Mouse (Mus musculus) frontal cortex, postnatal 10 days (tissue): Measurements from ENCODE around the gene Kctd10.
A peak's percentile ranks its signal among the peaks of the same experiment; 100 is the strongest.

ENCODE experiments used
- DNase-seq, 2 experiments: peaks; one replicate each; pipeline ENCODE4 v3.0.0; 2022; ENCODE audit warnings: low spot score in 2 of 2, mixed read lengths in 1 of 2

Gene Kctd10

DNA sequence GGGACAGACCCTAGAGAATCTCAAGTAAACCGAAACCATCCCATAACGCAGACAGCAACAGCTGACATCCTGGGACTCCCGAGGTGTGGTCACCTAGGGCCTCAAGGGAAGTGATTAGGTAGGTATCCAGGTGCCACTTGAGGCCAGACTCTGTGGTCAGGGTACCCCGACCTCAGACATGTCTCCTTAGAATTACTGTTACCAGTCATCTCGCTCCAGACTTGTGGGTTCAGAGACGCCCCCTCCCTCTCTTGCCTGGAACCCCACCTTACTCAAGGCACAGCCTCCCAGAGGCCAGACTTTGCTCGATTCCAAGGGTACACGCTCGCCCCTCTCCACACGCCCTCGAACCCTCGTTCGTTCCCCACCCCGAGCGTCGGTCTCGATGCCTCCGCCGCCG, 545 bp downstream of the Kctd10 start:
- no peak for DNase-seq

DNA sequence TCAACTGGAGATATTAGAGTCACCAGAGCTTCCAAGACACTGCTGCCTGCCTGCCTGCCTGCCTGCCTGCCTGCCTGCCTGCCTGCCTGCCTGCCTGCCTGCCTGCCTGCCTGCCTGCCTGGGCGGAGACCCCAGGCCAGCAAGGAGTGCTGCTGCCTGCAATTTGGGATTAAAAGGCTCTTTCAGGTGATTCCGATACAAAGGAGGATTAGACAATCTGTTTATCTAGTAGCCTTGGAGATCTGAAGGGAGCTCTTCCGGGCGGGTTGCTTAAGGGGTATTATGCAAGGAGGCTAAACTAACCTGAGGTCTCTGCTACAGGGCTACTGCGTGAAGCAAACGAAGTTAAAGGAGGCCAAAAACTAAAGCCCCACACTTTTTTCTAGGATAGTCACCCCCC, 1.4 kb downstream of the Kctd10 start:
- DNase-seq = no peak

DNA sequence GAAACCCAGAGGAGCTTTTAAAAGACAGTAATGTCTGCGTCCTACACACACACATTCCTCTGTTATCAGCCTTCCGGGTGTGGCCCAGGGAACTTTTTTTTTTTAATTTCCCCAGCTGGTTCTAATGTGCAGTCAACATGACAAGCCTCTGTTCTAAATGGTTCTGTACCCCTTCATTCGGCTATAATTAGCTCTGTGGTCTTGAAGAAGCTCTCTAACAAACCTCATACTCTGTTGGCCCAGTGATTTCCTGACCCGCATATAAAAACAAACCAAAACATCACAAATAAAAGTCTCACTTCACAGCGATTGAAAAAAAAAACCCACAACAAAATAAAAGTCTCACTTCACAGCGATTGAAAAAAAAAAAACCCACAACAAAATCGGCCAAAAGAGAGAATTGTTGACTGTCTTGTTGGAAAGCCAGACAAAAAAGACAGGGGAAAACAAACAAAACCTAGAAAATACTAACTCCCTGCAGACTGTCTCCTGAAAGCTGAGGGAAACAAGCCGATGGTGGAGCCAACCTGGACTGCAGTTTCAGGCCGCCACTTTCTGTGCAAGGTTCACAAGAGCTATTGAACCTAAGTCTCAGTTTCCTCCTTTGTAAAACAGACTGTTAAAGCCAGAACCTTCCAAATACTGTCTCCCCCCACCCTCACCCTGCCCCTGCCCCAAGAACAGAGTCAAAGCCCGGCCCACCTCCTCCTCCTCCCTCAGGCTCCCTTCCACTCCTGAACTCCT, 2.0 kb downstream of the Kctd10 start:
- DNase-seq = no peak

DNA sequence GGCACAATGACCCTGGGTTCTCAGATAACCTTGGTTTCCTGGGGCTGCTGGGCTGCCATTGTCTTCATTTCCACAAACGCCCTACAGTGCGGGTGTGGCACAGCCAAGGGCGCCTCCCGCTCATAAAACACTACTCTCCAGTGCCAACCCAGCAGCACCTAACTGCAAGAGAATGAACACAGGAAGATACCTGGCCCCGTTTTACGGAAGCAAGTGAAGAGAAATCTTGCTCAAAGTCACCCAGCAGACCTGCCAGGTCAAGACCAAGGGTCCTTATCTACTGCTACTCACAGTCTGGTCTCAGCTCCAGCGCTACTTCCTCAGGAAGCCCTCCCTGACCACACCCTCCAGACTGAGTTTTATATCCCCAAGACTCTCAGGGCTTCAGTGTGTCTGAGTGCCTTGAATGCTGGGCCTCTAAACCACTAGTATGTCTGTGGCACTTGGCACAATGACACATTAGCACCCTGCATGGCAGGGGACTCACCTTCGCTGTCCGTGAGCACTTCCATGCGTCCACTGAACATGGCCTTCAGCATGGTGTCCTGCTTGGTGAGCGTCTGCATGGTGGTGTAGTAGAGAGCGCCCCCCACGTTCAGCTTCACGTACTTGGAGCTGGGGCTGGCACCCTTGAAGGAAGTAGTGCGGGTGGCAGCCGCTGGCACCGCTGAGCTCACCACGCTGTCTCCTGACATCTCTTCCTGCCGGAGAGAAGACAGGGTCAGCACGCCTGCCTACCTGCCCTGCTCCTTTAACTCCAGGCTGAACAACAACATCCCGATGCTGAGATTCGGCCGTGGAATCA, 5.7 kb downstream of the Kctd10 start:
- no peak for DNase-seq

DNA sequence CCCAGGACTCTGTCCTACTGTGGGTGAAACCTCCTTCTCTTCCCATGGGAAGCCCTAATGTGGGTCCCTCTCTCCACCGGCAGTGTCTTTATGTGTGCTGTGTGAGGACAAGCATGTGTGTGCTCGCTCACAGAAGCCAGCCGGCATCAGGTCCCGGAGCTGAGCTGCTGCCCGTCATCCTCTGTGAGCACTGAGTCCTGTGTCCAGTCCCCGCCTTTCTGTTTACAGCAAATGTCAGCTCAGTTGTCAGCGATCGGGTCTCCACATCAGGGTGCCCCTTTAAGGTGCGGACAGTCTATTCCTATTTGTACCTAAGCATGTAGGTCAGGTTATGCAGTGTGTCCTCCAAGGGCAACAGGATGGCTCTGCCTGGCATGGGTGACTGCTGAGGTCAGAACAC, 6.7 kb downstream of the Kctd10 start:
- DNase-seq = no peak

DNA sequence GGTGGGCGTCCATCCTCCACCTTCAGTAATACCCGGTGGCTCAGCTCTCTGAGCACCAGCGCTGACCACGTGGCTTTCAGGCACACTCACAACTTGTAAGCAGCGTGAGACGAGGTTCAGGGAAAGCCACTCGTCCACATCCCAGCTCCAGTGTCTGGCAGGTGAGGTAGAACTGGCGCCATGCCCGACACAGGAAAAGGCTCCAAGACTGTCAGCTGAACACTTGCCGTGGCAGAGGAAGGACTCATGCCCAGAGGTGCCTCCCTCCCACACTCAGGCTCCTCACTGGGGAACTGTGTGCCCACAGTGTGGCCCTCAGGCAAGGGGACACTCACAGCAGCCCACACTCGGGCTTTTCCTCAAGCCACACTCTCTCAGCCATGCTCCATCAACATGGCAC, 7.1 kb downstream of the Kctd10 start:
- no peak for DNase-seq

DNA sequence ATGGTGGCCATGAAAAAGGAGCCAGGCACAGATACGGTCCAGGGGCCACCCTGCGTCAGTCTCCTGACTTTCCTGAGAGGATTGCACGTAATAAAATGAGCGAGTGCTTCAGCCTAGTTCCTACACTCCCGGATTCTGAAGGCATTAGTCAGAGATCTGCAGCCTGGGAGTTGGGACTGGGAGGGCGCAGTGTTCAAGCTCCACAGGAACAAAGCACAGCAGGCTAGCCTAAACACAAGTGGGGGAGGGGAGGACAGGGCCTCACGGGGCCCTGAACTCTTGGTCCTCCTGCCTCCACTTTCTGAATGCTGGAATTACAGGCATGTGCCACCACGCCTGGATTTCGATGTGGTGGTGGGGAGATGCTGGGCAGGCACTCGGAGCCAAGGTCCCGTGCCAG, 7.7 kb downstream of the Kctd10 start:
- no peak for DNase-seq

DNA sequence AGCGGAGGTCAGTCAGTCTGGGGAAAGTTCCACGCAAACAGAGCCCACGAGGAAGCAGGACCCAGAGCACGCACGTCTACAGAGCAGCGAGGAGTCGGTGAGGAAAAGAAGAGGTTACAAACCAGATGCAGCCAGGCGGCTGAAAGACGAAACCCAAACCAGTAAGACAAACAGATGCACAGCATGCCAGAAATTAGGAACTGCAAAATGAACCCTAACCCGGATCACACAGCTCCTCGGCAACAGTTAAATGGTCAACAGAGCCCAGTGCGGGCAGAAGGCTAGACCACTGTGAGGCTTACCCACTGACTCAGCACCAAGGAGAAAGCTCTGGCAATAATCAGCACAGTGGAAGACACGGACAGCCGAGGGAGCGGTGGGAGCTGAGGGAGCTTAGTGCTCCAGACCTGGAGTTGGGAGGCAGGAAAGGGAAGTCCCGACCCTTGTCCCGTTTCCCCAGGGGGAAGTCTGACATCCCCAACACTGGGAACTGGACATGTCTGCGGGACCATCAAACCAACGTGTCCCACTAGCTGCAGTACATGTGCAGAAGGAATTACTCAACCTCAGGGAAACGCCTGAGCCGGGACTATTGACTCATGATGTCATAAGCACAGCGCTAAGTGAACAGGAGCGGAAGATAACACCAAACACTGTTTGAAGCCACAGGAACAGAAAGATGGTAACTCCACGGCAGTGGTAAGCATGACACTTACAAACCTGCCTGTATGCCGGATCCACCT, 8.4 kb downstream of the Kctd10 start:
- no peak for DNase-seq

DNA sequence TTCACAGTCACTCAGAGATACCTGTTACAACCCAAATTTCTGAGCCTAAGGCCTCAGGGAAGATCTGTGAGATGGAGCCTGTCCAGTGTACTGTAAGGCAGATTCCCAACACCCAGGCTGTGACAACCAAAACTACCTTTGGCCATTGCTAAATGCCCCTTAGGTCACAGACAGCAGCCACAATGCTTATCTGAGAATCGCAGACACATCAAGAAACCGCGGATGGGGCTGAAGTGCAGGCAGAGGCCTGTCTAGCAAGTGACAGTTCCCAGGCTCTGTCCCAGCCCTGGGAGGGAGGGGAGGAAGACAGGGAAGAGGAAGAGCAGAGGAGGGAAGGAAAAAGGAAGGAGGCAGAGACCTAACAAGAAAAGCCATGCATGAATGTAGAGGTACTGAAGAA, 9.0 kb downstream of the Kctd10 start:
- no peak for DNase-seq

DNA sequence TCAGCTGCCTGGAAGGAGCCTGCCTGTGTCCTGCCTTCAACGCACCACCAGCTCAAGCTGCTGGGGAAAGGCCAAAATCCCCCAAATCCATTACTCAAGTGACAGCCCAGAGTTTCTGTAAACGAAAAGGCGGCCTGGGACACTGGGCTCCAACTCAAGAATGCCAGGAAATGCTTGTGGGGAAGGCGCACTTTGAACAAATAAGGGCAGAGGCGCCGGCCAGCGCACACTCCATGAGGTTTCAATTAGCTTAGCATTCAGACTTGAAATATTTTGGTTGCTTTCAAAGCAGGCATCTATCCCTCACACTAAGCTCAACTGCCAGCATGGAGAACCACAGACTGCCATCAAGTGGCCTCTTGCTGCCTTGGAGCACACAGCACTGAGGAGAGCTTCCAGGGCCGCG, 9.9 kb downstream of the Kctd10 start:
- no peak for DNase-seq

DNA sequence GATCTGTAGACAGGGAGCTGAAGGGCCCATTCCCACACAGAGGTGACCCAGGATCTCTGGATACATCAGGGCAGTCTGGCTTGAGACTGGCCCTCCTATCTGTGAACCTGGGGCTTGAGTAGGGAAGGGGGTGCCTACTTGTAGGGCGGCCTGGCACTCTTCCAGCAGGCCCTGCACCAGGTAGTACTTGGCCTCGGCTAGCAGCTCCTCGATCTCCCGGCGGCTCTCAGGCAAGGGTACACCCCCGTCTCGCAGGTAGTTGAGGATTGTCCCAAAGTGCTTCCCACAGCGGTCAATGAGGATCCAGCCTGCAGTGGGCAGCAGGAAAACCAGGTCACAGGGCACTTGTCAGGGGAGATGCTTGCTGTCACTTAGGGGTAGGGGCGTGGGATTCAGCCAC, 10.4 kb downstream of the Kctd10 start:
- DNase-seq = no peak

DNA sequence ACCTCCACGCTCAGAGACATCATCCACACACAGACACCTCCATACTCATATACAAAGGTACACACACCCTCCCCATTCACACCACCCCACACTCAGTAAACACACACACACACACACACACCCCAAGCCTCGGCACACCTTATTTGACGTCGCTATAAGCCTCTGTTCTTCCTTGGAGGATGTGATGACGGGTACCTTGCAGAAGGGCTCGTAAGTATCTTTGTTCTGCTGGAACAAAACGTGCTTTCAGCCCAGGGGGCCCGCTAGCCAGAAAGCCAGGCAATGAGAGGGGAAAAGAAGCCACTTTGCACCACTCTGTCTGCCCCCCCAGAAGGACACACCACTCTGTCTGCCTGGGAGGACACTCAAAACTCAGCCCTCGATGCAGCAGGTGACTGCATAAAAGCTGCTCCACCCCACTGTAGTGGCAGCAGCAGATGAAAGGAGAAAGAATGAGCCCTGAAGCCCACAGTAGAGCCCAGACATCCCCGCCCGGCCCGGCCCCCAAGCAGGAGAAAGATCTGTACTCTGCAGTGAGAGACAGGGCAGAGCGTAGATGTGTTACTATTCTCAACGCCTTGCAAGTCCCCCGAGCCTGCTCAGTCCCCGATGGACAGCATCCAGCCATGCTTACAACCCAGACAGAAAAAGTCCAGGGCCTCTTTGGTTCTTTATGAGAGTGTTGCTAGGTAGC, 11.4 kb downstream of the Kctd10 start:
- DNase-seq = no peak

DNA sequence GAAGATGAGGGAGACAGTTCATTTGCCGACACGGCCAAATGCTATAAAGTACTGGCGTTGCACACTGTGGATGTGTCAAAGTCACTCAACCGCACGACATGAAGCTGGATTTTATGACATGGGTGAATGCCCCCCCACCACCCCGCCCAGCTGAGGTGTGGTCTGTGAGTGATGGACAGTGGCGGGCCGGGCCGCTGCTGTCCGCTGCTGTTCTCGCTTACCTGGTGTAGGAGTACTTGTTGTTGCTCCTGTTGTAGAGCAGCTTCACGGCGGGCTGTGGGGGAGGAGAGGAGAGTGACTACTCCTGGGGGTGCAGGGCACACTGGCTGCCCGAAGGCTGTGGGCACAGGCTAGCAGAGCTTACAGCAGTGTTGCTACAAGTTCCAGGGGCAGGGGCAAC, 12.2 kb downstream of the Kctd10 start:
- no peak for DNase-seq

DNA sequence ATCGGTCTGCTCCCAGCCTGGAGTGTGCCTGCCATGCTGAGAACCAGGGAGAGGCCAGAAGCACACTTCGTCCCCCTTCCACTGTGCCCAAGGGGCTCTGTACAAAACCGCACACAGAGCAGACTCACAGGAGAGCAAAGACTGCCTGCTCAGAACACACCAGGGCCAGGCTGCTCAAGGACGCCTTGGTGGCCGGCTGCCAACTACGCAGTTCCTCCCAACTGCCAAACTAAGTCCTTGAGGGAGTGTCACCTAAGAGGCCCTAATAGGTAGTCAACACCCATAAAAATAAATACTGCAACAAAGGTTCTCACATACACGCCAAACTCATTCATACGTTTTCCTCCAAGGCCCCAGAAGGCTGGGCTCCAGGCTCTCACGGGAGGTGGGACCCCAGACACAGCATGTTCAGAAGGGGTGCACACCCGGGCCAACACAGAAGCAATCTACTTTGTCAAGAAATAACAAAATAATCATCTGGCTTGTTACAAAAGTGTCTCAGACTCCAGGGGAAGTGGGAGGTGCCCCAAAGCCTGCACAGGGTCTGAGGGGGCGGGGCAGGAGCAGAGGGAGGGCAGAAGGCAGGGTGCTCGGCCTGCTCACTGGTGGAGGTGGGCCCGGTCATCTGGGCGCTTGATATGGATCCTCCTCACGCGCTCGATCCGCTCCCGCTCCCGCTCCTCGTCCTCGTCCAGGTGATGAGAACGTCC, 15.1 kb downstream of the Kctd10 start:
- no peak for DNase-seq

DNA sequence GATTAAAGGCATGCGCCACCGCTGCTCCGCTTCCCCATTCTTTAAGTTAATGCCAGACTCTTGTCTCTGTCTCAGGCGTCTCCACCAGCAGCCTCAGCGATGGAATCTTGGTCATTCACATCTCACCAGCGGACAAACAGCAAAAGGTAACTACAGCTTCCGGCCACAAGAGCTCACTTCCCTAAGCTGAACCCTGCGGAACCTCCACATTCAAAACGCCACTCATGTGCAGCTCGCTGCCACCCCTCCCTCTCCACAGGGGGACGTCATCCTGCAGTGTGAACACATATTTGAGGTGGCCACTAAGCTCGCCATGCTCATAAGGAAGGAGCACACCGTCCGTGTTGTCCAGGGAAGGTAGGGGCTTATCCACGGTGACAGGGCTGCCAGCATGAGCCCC, 19.3 kb downstream of the Kctd10 start:
- no peak for DNase-seq

DNA sequence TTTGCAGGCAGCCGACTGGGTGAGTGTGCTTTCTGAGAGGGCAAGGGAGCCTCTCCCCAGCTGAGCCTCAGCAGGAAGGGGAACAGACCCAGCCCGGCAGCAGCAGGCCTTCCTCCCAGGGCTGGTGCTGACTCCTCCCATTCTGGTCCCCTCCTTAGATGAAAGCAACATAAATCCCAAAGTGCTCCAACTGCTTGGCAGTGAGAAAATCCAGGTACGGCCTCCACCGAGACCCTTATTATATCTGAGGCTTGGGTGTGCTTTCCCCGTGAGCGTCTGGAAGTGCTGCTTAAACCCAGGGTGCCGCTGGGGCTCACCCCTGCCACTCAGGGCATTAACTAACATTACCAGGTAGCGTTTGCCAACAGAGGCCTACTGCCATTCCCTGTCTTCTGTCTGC, 20.7 kb downstream of the Kctd10 start:
- DNase-seq = no peak

DNA sequence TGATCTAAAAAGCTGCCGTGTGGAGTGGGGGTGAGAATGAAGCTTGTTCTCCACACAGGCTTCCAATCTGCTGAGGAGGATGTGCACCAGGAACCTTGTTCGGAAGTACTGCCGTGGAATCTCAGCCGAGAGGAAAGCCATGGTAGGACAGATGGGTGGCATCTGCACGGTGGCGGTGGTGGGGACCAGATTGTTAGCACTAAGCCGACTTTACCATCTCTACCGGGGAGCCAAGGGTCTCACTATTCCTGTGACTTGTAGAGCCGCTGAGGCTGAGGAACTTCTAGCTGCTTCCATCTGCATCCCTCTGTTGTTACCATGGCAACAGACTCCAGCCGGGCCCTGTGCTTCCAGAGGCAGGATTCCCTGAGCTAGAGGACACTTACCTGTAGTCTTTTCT, 21.5 kb downstream of the Kctd10 start:
- no peak for DNase-seq

DNA sequence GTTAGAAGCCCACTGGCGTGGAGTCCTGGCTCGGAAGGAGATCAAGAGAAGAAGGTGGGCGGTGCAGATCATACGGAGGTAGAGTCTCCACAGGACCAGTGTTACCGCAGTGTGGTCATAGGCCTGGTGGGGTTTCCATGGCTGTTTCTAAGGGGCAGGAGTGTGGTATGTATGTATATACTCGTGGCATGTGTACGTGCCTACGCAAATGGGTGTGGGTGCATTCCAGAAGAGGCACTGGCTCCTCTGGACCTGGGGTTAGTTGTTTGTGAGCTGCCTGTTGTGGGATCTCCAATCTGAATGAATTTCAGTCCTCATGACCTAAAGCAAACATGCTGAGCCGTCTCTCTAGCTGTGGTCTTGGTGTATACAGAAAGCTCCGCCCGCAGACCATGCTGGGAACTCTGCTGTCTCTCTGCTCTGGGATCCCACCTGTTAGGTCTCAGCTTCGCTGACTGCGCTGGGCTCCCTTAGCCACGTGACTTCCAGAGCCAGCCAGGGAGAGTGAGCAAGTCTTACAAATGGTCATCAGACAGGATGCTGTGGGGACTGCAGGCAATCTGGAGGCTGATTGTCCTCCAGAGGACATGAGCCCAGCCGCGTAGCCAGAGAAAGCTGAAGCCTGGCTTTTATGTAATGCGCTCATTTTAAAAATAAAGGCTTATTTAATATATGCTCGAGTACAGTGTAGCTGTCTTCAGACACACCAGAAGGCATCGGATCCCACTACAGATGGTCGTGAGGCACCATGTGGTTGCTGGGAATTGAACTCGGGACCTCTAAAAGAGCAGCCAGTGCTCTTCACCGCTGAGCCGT, 23.2 kb downstream of the Kctd10 start:
- DNase-seq = no peak

DNA sequence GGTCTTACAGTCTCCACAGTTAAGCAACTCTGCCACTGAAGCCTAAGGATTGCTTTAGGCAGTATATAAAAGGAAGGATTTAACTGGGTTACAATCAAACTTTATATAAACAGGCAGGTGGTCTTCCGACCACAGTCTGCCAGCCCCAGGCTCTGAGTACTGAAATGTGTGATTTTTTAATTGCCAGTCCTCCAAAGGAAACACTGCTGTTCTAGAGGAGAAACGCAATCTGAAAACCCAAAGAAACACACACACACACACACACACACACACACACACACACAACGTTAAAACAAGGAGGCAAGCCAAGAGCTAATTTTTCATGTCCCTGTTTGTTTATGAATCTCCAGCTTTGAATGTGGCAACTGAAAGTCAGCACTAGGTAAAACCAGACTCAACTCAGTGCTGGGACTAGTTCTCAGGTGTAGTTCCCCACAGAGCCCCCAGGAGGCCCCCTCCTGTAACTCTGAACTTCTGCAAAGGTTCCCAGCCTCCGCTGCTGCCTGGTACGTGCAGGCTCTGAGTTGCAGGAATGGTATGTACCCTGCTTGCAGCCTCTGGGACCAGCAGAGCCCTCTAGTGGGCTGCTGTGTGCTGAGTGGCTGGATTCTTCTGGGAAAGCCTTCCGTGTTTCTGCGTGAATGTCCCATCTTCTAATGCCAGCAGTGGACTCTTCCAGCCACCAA, 23.9 kb downstream of the Kctd10 start:
- peak; percentile 66 for DNase-seq

DNA sequence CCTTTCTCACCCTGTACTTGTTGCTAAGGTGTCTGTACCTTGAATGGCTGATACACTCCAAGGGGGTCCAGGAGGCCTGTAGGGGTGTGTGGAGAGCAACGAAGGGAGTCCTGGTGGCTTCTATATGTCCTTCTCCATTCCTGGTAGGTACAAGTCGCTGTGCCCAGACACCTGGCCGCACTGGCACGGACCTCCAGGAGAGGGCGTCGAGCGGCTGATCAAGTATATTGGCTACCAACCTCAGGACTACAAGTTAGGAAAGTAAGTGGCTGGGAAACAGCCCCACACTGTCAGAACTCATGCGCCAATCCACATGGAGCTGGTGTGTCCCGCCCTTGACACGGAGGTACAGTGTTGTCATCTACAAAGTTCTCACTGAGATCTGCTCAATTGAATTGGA, 28.8 kb downstream of the Kctd10 start:
- DNase-seq = no peak
